ENCODE assay signal across 20 mouse cellular contexts in genomic region chr5:118033328-118033727, GRCm38 (mm10). TPM values are rescaled to one million over a fixed set of nuclear protein-coding genes. Genes with fewer than 3 reads are reported as not detected.
A peak's percentile ranks its signal among the peaks of the same experiment; 100 is the strongest.
DNase-seq lines count a peak whose midpoint lies in the region; ATAC-seq and TF ChIP-seq lines count a peak whose summit lies in the region.
"Had no signal": no experiment of that assay in that cellular context is flagged by ENCODE, and none has a peak within 500 bp of the region (broad histone marks: within the 10 kb centered on the region; RNA-seq: fewer than 3 reads in every experiment).

No protein-coding gene starts in this region.

- ATAC-seq in heart, embryonic 12.5 days (ENCODE audit: insufficient number of reproducible peaks, low FRiP score): no peak
- ATAC-seq: CD4-positive, CD25-positive, alpha-beta regulatory T cell, adult 4 months; forebrain, embryonic 14.5 days; midbrain, embryonic 13.5 days had no signal

- no peak overlapping the region for H3K9ac ChIP-seq in heart, embryonic 12.5 days
- H3K9ac ChIP-seq in ES-Bruce4 (ENCODE audit: low read depth, poor library complexity, severe bottlenecking): no peak overlapping the region
- H3K9ac ChIP-seq: limb, embryonic 15.5 days; liver, embryonic 15.5 days; midbrain, embryonic 13.5 days; neural tube, embryonic 12.5 days had no signal

- no peaks in the 10 kb centered on the region for H3K9me3 ChIP-seq in heart, embryonic 12.5 days (replicated peaks)
- H3K9me3 ChIP-seq in ES-Bruce4 (replicated peaks; ENCODE audit: control insufficient read depth, insufficient read depth, low read length, poor library complexity, severe bottlenecking): no peaks in the 10 kb centered on the region; the same call in 1 of the 2 replicates
- H3K9me3 ChIP-seq: limb, embryonic 15.5 days; liver, embryonic 15.5 days; neural tube, embryonic 12.5 days had no signal

- no peak for TF ChIP-seq CTCF in ES-Bruce4 (IDR thresholded peaks at IDR 0.05; ENCODE audit: low read depth, low read length)

- peak overlapping the region; percentile 59; the same call in 1 of the 2 replicates for H3K27ac ChIP-seq in heart, embryonic 12.5 days (ENCODE audit: poor library complexity, severe bottlenecking)
- peak overlapping the region; percentile 52 for H3K27ac ChIP-seq in ES-Bruce4 (ENCODE audit: insufficient read depth, low read length)
- H3K27ac ChIP-seq: limb, embryonic 15.5 days; liver, embryonic 15.5 days; macrophage; midbrain, embryonic 13.5 days; neural tube, embryonic 12.5 days had no signal

- DNase-seq in adrenal gland, postnatal 10 days: peak; percentile 45
- DNase-seq in adrenal gland, adult 18-20 months (ENCODE audit: low spot score in 2 of 2): no peak
- no peak for DNase-seq in heart, postnatal 4 days
- DNase-seq in cerebellum, adult 9-10 months: peak; percentile 76
- no peak for DNase-seq in left cerebral cortex, adult 18-20 months (ENCODE audit: low spot score in 2 of 2)
- DNase-seq: gastrocnemius, postnatal 14 days; heart, adult 18-20 months; kidney, adult 11 months; kidney, postnatal 14 days; thymus, postnatal 25 days had no signal

- TF ChIP-seq POLR2A in ES-Bruce4 (IDR thresholded peaks at IDR 0.05; ENCODE audit: insufficient read depth, low read length): no peak

- H3K4me1 ChIP-seq in heart, embryonic 12.5 days (replicated peaks): peaks cover 52% of the 10 kb centered on the region
- H3K4me1 ChIP-seq in ES-Bruce4 (ENCODE audit: control insufficient read depth, insufficient read depth, low read length): peaks cover 6% of the 10 kb centered on the region

- no peak for TF ChIP-seq EP300 in ES-Bruce4 (IDR thresholded peaks at IDR 0.05; ENCODE audit: insufficient read depth, low read depth, low read length)

- H3K4me2 ChIP-seq in heart, embryonic 12.5 days: no peak overlapping the region
- H3K4me2 ChIP-seq: limb, embryonic 15.5 days; liver, embryonic 15.5 days; midbrain, embryonic 13.5 days; neural tube, embryonic 12.5 days had no signal

- H3K36me3 ChIP-seq in heart, embryonic 12.5 days: no peaks in the 10 kb centered on the region
- no peaks in the 10 kb centered on the region for H3K36me3 ChIP-seq in ES-Bruce4 (ENCODE audit: control insufficient read depth, insufficient read depth, low read length, poor library complexity, severe bottlenecking)
- H3K36me3 ChIP-seq: G1E; limb, embryonic 15.5 days; liver, embryonic 15.5 days; midbrain, embryonic 13.5 days; neural tube, embryonic 12.5 days had no signal

- H3K27me3 ChIP-seq in heart, embryonic 12.5 days (replicated peaks): peaks cover 26% of the 10 kb centered on the region
- peaks cover 4% of the 10 kb centered on the region; the same call in 1 of the 2 replicates for H3K27me3 ChIP-seq in ES-Bruce4 (ENCODE audit: control insufficient read depth, insufficient read depth, low read length, poor library complexity, severe bottlenecking)

- WGBS in heart, embryonic 12.5 days: 16% methylated on average over 4 of the region's 4 CpGs

- H3K4me3 ChIP-seq in heart, embryonic 12.5 days: no peak overlapping the region
- no peak overlapping the region for H3K4me3 ChIP-seq in ES-Bruce4 (ENCODE audit: low read depth, low read length)
- H3K4me3 ChIP-seq: limb, embryonic 15.5 days; liver, embryonic 15.5 days; midbrain, embryonic 13.5 days; neural tube, embryonic 12.5 days had no signal

RNA-seq across cellular contexts. Expression of gene Tesc, which starts 5.8 kb away (rescaled TPM):
- 10 to 100 TPM; 54.4 to 61.5 TPM for total RNA-seq in adrenal gland, postnatal 10 days (2021)
- total RNA-seq in adrenal gland, adult 18-20 months (2021): 100 to 1,000 TPM; 149 to 166 TPM
- 17.3 and 20.4 TPM in 2 replicates for polyA plus RNA-seq in heart, embryonic 12.5 days (2016; fragmentation: Nextera tagmentation; extraction: Ambion mirVana)
- total RNA-seq in heart, postnatal 4 days (2021): 10 to 100 TPM; 57.1 to 58.8 TPM
- 8.8 and 12.3 TPM in 2 replicates for polyA plus RNA-seq in ES-Bruce4 (2011; ENCODE audit: insufficient read depth, insufficient read length, low read depth, missing spikeins)
- total RNA-seq in left cerebral cortex, adult 18-20 months (2021): 10 to 100 TPM; 88.5 to 90.3 TPM
- total RNA-seq: G1E had no signal
- polyA plus RNA-seq: G1E, macrophage had no signal

RNA-seq across cellular contexts. Expression of gene Fbxo21, which starts 56.8 kb away (rescaled TPM):
- total RNA-seq in adrenal gland, postnatal 10 days (2021): 100 to 1,000 TPM; 114 to 115 TPM
- total RNA-seq in adrenal gland, adult 18-20 months (2021): 10 to 100 TPM; 59.9 to 62.9 TPM
- 67.3 and 71.2 TPM in 2 replicates for polyA plus RNA-seq in heart, embryonic 12.5 days (2016; fragmentation: Nextera tagmentation; extraction: Ambion mirVana)
- 10 to 100 TPM; 59.3 to 62.4 TPM for total RNA-seq in heart, postnatal 4 days (2021)
- 54.6 and 60.1 TPM in 2 replicates for polyA plus RNA-seq in ES-Bruce4 (2011; ENCODE audit: insufficient read depth, insufficient read length, low read depth, missing spikeins)
- total RNA-seq in left cerebral cortex, adult 18-20 months (2021): 100 to 1,000 TPM; 127 to 128 TPM

Comparison
In these comparisons a context has a peak if more than half of its experiments do, and no peak if none do; other contexts are left out.
1. DNase-seq: peak in adrenal gland, postnatal 10 days (single experiment) and cerebellum, adult 9-10 months (single experiment); none in adrenal gland, adult 18-20 months (0 of 2), heart, postnatal 4 days (single experiment) and left cerebral cortex, adult 18-20 months (0 of 2).